Mouse (Mus musculus) embryonic facial prominence, embryonic 13.5 days (tissue): ENCODE data around the gene Creb5. TPM values are rescaled to one million over a fixed set of nuclear protein-coding genes. Genes with fewer than 3 reads are reported as not detected.
A peak's percentile ranks its signal among the peaks of the same experiment; 100 is the strongest.

Source experiments
- ATAC-seq: fragments of 200-750 bp; cut with Nextera tagmentation; 2 replicates; pipeline ENCODE4 v1.8.0; 2017; ENCODE audit warnings: low read depth; ENCODE audit not compliant: insufficient number of reproducible peaks, insufficient read depth, low FRiP score, low TSS enrichment
- H3K27ac ChIP-seq: fragments of 300-500 bp; sonication (generic); 2 replicates; pipeline ENCODE4 v1.5.1; 2015; ENCODE audit warnings: moderate library complexity, mild to moderate bottlenecking, inconsistent platforms
- H3K27me3 ChIP-seq: fragments of 300-500 bp; sonication (generic); 2 replicates; pipeline ENCODE4 v1.6.1; 2015; ENCODE audit warnings: mild to moderate bottlenecking, inconsistent platforms
- H3K36me3 ChIP-seq: fragments of 300-500 bp; sonication (generic); 2 replicates; pipeline ENCODE4 v1.6.1; 2015; ENCODE audit warnings: mild to moderate bottlenecking, inconsistent platforms
- H3K4me1 ChIP-seq: fragments of 300-500 bp; sonication (generic); 2 replicates; pipeline ENCODE4 v1.6.1; 2015; ENCODE audit warnings: inconsistent platforms
- H3K4me2 ChIP-seq: fragments of 300-500 bp; sonication (generic); 2 replicates; pipeline ENCODE4 v1.6.1; 2015; ENCODE audit warnings: moderate library complexity, mild to moderate bottlenecking, inconsistent platforms
- H3K4me3 ChIP-seq: fragments of 300-500 bp; sonication (generic); 2 replicates; pipeline ENCODE4 v1.5.1; 2015; ENCODE audit warnings: mild to moderate bottlenecking, inconsistent platforms
- H3K9ac ChIP-seq: fragments of 300-500 bp; sonication (generic); 2 replicates; pipeline ENCODE4 v1.6.1; 2015; ENCODE audit warnings: mild to moderate bottlenecking, inconsistent platforms
- H3K9me3 ChIP-seq: fragments of 300-500 bp; sonication (generic); 2 replicates; pipeline ENCODE4 v1.6.1; 2016; ENCODE audit warnings: inconsistent platforms
- WGBS: fragments of 180-500 bp; shearing (Covaris S2); methylation state at CpG from one replicate; pipeline ENCODE4 v1.1.7; 2015; ENCODE audit warnings: mixed read lengths; 5-methylcytosine and 5-hydroxymethylcytosine counted together
- polyA plus RNA-seq: library from polyadenylated mRNA; unstranded; fragments of >200 nt; fragmentation: Nextera tagmentation; extraction: Ambion mirVana; gene quantifications from 2 replicates; pipeline ENCODE4 v1.2.1, GENCODE M21; 2015

The Creb5 gene
- polyA plus RNA-seq, 1 experiment from 2014 or later, result 21.8 TPM

DNA sequence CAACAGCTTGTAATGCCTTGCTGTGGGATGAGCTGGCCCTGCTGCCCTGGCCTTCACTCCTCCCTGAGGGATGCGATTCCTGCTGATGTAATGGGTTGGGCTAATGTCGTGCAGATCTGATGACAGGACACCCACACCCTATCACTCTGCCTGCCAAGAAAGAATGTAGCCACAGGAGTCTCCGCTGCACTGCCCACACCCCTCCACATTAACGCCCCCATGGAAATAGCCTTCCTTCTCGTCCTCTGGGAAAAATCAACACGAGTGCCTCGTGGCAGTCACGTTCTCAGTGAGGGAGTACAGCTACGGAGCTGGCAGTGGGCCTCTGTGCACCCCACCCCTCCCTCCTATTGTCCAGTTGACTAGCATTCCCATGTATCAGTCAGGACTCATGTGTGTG is 50.3 kb downstream of the Creb5 start:
- Histone ChIP-seq H3K4me3 (no peak overlapping the region), H3K27me3 (no peaks in the 10 kb centered on the region), H3K9ac (no peak overlapping the region), H3K4me1 (0 out of 2 replicates have a peak, but pooled peaks cover 3% of the 10 kb centered on the region), H3K9me3 (no peaks in the 10 kb centered on the region), H3K4me2 (no peak overlapping the region), H3K36me3 (no peaks in the 10 kb centered on the region), H3K27ac (no peak overlapping the region)
- no peak for ATAC-seq
- WGBS, result 50% methylated on average over 9 of the region's 9 CpGs

DNA sequence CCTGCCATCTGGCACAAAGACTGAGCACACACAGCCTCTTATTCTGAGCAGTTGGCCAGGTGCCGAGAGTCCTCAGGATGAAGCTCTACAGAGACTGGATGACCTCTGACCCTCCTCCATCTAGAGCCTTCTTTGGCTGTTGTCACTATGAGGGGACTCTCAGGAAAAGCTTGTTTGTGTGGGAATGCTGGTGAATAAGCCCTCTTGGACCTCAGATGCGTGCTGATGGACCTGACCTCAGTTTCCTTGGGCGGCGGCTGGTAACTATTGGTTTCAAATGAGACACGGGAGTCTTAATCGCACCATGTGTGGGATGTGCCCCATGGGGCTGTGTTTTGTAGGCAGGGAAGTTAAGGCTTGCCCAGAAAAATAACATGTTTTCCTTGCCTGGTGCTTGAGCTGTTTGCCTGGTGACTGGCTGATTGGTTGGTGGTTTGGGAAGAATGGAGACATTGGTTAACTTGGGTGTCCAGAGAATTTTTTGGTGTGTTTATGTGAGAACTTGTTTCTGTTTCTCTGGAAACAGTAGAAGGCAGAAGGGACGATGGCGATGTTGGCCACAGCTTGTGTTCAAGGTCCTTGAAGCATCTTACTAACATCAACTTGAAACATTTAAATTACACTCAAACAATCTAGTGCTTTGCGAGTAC is 65.4 kb downstream of the Creb5 start:
- ATAC-seq, result no peak
- Histone ChIP-seq H3K4me2 (no peak overlapping the region), H3K27me3 (no peaks in the 10 kb centered on the region; the same call in 1 of the 2 replicates), H3K36me3 (no peaks in the 10 kb centered on the region), H3K4me3 (no peak overlapping the region), H3K4me1 (peaks cover 16% of the 10 kb centered on the region), H3K9me3 (no peaks in the 10 kb centered on the region), H3K27ac (no peak overlapping the region), H3K9ac (no peak overlapping the region)
- 82% methylated on average over 9 of the region's 9 CpGs for WGBS

DNA sequence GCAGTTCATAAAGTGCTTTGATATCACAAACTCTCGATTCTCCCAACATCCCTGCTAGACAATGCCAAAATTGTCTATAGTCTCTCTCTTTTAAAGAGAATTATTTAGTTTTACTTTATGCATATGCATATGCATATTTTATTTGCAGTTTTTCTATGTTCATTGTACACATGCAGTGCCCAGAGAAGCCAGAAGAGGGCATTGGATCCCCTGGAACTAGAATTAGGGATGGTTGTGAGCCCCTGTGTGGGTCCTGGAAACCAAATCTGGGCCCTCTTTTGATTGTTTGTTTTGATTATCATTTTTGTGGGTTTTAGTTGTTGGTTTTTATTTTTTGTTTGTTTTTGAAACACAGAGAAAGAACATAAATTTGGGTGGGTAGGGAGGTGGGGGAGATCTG is 69.3 kb downstream of the Creb5 start:
- WGBS, result 93% methylated on average over 1 of the region's 1 CpGs
- no peaks in the 10 kb centered on the region for H3K9me3 ChIP-seq

DNA sequence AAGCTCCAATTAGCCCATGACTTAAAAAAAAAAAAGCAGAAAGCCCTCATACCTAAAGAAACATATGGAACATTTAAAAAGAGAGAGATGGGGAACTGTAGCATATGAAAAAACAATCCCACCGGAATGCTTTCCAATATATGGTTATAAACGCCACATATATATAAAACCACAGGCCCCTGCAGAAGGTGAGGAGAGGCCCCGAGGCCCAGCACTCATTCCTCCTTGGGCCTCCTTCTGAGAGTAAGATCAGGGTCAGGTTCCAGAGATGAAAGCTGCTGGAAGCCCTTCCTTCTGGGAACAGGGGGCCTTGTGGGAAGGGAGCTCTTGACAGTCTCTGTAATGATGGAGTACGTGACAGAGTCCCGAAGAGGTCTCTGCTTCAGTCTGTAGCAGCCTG is 76.5 kb downstream of the Creb5 start:
- Histone ChIP-seq H3K9ac (no peak overlapping the region), H3K4me2 (no peak overlapping the region), H3K27me3 (no peaks in the 10 kb centered on the region), H3K4me1 (peaks cover 20% of the 10 kb centered on the region), H3K9me3 (no peaks in the 10 kb centered on the region), H3K4me3 (no peak overlapping the region), H3K36me3 (no peaks in the 10 kb centered on the region), H3K27ac (no peak overlapping the region)
- WGBS, result 30% methylated on average over 5 of the region's 5 CpGs
- no peak for ATAC-seq

More for the DNA sequence above, 69.3 kb downstream of the Creb5 start:
- Histone ChIP-seq H3K4me1 (0 out of 2 replicates have a peak, but pooled peaks cover under 1% of the 10 kb centered on the region), H3K4me2 (no peak overlapping the region), H3K36me3 (no peaks in the 10 kb centered on the region), H3K4me3 (no peak overlapping the region), H3K9ac (no peak overlapping the region), H3K27me3 (no peaks in the 10 kb centered on the region), H3K27ac (no peak overlapping the region)
- ATAC-seq, result no peak

DNA sequence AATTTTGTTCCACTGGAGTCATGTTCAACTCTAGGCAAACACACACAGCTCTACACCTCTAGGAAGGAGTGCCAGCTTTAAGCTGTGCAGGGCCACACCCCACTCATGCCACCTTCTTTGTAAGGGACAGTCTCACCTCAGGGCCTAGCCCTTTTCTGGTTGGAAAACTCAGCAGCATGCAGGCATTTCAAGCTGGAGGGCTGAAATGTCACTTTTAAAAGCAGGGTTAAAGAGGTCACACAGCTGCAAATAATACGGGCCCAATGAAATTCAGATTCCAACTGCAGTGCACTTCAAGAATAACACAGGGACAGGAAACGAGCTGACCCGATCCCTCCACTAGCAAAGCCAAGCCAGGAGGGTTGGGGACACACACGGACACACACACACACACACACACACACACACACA is 76.9 kb downstream of the Creb5 start:
- H3K27ac ChIP-seq, result no peak overlapping the region
- H3K9ac ChIP-seq, result no peak overlapping the region
- peaks cover 20% of the 10 kb centered on the region for H3K4me1 ChIP-seq
- no peaks in the 10 kb centered on the region for H3K9me3 ChIP-seq
- no peak for ATAC-seq
- H3K4me3 ChIP-seq, result no peak overlapping the region
- no peaks in the 10 kb centered on the region for H3K27me3 ChIP-seq
- H3K4me2 ChIP-seq, result no peak overlapping the region
- WGBS, result 27% methylated on average over 4 of the region's 4 CpGs
- H3K36me3 ChIP-seq, result no peaks in the 10 kb centered on the region

DNA sequence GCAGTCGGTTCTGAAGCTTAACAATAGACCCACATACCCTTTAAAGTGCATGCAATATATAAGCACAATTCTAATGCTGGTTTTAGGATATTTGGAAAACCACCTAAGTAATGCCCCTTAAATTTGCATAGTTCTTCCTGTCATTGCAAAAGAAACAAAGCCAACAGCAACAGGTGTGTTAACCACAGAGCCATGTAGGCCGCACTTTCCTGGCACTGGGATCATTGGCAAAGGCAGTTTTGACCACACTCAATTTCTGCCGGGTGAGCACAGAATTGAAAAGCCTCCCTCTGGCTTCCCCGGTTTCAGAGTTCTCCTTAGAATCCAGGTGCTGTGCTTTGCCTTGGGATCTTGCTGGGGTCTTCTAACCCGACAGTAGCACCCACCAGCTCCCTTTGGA is 82.1 kb downstream of the Creb5 start:
- 78% methylated on average over 5 of the region's 5 CpGs for WGBS
- H3K27me3 ChIP-seq, result 0 out of 2 replicates have a peak, but pooled peaks cover 4% of the 10 kb centered on the region
- no peak for ATAC-seq

DNA sequence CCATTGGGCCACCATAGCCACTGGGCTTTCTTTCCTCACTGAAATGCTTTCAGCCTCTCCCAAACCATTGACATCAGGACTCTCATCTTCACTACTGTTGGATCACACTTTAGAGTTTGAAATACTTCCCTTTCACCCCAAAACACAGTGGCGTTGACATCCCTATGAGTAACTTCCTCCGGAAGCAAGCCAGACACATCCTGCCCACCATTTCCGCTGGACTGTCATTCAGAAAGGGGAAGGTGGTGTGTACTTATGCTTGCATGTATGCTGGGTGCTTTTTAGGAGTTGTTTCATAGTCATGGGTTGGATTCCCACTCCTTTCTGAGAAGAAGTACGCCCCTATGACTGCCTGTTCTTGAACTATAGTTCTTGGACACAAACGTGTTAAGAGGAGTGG is 82.9 kb downstream of the Creb5 start:
- Histone ChIP-seq H3K4me1 (no peaks in the 10 kb centered on the region), H3K9ac (no peak overlapping the region), H3K4me3 (no peak overlapping the region), H3K9me3 (no peaks in the 10 kb centered on the region), H3K4me2 (no peak overlapping the region), H3K36me3 (no peaks in the 10 kb centered on the region), H3K27me3 (0 out of 2 replicates have a peak, but pooled peaks cover 4% of the 10 kb centered on the region), H3K27ac (no peak overlapping the region)
- ATAC-seq, result no peak
- 91% methylated on average over 5 of the region's 5 CpGs for WGBS

More for the DNA sequence above, 82.1 kb downstream of the Creb5 start:
- no peaks in the 10 kb centered on the region for H3K9me3 ChIP-seq
- H3K9ac ChIP-seq, result no peak overlapping the region
- H3K36me3 ChIP-seq, result no peaks in the 10 kb centered on the region
- peaks cover 1% of the 10 kb centered on the region for H3K4me1 ChIP-seq
- no peak overlapping the region for H3K4me3 ChIP-seq
- H3K27ac ChIP-seq, result no peak overlapping the region
- H3K4me2 ChIP-seq, result no peak overlapping the region

DNA sequence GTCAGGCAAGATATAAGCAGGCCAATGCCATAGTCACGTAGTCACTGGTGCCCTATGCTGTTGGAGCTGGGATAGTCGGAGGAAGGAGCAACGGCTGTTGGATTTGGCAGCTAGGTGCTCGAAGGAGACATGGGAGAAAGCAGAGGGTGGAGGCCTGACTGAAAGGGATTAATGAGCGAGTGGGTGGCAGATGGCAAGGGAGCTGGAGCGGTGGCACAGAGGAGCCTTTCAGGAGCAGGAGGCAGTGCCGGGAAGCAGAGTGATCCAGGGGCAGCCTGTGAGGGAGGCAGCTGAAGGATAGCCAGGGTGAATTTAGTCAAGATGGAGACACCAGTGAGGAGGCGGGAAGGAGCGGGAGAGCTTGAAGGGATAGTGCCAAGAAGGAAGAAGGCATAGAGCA is 84.9 kb downstream of the Creb5 start:
- Histone ChIP-seq H3K4me3 (no peak overlapping the region), H3K4me2 (no peak overlapping the region), H3K4me1 (peaks cover 9% of the 10 kb centered on the region; the same call in 1 of the 2 replicates), H3K27me3 (0 out of 2 replicates have a peak, but pooled peaks cover 4% of the 10 kb centered on the region), H3K9ac (no peak overlapping the region), H3K36me3 (no peaks in the 10 kb centered on the region), H3K9me3 (no peaks in the 10 kb centered on the region), H3K27ac (no peak overlapping the region)
- 91% methylated on average over 9 of the region's 9 CpGs for WGBS
- ATAC-seq, result no peak

DNA sequence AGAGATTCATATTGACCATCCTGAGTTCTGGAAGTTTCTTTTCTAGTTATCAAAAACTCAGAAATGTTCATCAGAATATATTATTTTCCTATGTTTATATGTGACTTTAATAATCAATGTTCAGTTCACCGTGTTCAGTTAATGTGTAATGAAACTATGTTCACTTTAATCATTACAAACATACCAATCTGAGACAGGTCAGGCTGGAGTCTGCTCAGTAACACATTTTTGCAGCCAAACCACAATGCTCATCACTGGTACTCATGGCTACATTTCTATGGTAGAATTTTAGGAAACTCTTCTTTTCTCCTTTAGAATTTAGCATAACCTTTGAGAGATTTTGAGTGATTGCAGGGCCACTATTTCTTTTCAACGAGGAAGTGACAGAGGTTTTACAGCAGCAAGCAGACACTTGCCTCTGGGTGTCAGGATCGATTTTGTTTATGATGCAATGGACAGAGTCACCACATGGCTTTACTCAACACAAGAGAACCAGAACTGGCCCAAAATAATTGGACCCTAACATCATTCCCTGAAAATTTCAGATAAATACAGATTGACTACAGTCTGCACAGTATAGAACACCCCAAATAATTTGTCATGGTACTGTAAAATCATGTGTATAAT is 87.4 kb downstream of the Creb5 start:
- H3K27me3 ChIP-seq, result no peaks in the 10 kb centered on the region
- no peak overlapping the region for H3K9ac ChIP-seq
- H3K9me3 ChIP-seq, result no peaks in the 10 kb centered on the region
- H3K4me3 ChIP-seq, result no peak overlapping the region
- H3K4me2 ChIP-seq, result no peak overlapping the region
- WGBS, result 42% methylated on average over 3 of the region's 3 CpGs
- ATAC-seq, result no peak
- H3K4me1 ChIP-seq, result peaks cover 9% of the 10 kb centered on the region; the same call in 1 of the 2 replicates
- no peak overlapping the region for H3K27ac ChIP-seq
- no peaks in the 10 kb centered on the region for H3K36me3 ChIP-seq

DNA sequence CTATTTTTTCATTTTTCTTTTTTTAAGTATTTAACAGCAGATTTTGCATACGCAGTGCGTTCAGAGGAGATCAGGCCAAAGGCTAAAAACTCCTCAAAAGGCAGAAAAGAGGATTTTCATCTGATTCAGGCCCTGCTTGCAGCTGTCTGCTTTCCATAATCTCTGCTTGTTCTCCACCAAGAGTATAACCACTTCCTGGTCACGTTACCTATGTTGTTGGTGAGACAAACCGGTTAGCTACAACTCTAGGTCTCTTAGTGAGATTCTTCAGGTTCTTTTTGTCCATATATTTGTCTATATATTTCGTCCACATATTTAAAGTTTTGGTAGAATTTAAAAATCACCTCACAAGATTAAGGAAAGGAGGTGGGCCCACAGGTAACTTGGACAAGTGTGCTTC is 102.2 kb downstream of the Creb5 start:
- no peaks in the 10 kb centered on the region for H3K36me3 ChIP-seq
- no peak overlapping the region for H3K4me3 ChIP-seq
- H3K27ac ChIP-seq, result no peak overlapping the region
- no peak for ATAC-seq
- no peak overlapping the region for H3K9ac ChIP-seq
- no peaks in the 10 kb centered on the region for H3K9me3 ChIP-seq
- peaks cover 27% of the 10 kb centered on the region for H3K4me1 ChIP-seq
- no peak overlapping the region for H3K4me2 ChIP-seq
- WGBS, result 83% methylated on average over 5 of the region's 5 CpGs
- no peaks in the 10 kb centered on the region for H3K27me3 ChIP-seq

DNA sequence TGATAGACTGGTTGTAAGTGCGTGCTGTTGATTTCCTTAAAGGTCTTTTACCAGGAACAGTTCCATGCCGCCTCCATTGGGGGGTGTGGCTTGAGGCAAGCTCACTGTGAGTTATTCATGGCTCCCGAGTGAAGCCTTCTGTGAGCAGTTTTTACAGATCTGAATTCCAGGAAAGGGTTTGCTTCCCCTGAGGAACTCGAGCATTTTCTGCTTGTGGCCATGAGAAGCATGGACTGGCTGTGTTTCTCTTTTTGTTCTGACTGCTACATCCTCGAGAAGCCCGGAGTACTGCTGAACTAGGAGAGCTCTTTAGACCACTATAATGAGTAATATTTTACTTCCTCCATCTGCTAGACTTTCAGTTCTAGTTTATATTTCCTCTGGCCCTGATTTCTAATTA is 103.3 kb downstream of the Creb5 start:
- WGBS, result 28% methylated on average over 6 of the region's 6 CpGs
- no peak for ATAC-seq
- H3K4me2 ChIP-seq, result peak overlapping the region; percentile 26; the same call in 1 of the 2 replicates
- no peaks in the 10 kb centered on the region for H3K36me3 ChIP-seq
- H3K9me3 ChIP-seq, result no peaks in the 10 kb centered on the region
- H3K9ac ChIP-seq, result no peak overlapping the region
- no peak overlapping the region for H3K4me3 ChIP-seq
- H3K4me1 ChIP-seq, result peaks cover 36% of the 10 kb centered on the region
- no peak overlapping the region for H3K27ac ChIP-seq
- H3K27me3 ChIP-seq, result no peaks in the 10 kb centered on the region

DNA sequence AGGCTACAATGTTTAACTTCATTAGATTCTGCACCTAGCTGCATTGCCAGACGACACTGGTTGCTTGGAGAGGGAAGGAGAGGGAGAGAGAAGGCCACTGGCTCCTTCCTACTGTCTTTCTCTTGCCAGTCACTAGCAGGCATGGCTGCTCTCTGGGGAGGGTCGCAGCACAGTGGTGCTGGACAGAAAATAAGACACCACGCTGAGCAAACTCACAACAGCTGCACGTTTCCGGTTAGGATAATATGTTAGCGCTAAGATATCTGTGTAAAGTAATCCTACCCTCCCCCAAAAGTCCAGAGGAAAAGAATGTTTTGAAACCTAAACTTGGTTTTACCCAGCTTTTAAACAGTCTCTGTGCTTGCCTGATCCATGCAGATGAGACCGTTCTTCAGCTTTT is 107.0 kb downstream of the Creb5 start:
- Histone ChIP-seq H3K9me3 (no peaks in the 10 kb centered on the region), H3K36me3 (no peaks in the 10 kb centered on the region), H3K27ac (0 out of 2 replicates have a peak overlapping the region, but pooled peaks have one; percentile 29), H3K27me3 (no peaks in the 10 kb centered on the region), H3K9ac (no peak overlapping the region), H3K4me2 (no peak overlapping the region), H3K4me1 (peaks cover 44% of the 10 kb centered on the region), H3K4me3 (no peak overlapping the region)
- 9% methylated on average over 7 of the region's 7 CpGs for WGBS
- no peak for ATAC-seq
